Mouse (Mus musculus) lung, postnatal 0 days (tissue): ENCODE data around the gene Olfr461. TPM values are rescaled to one million over a fixed set of nuclear protein-coding genes. Genes with fewer than 3 reads are reported as not detected.
"Not testable (repeated sequence)": the region's sequence is repeated elsewhere in the genome, so short reads cannot be mapped to it uniquely, and the experiment has no call there.

Source experiments
- ATAC-seq: fragments of 200-750 bp; cut with Nextera tagmentation; 2 replicates; pipeline ENCODE4 v1.8.0; 2017; ENCODE audit warnings: moderate library complexity
- DNase-seq: peaks from one replicate; pipeline ENCODE4 v3.0.0-alpha.2; 2016; ENCODE audit warnings: low spot score
- H3K27ac ChIP-seq: fragments of 300-500 bp; sonication (generic); 2 replicates; pipeline ENCODE4 v1.5.1; 2014; ENCODE audit warnings: antibody characterized with exemption, mild to moderate bottlenecking, low read length, mixed read lengths
- H3K27me3 ChIP-seq: fragments of 300-500 bp; sonication (generic); replicated peaks from 2 replicates; pipeline ENCODE4 v1.6.1; 2014; ENCODE audit warnings: low read length, mixed read lengths; ENCODE audit not compliant: insufficient read depth
- H3K36me3 ChIP-seq: fragments of 300-500 bp; sonication (generic); 2 replicates; pipeline ENCODE4 v1.6.1; 2014; ENCODE audit warnings: low read length, mixed read lengths; ENCODE audit not compliant: insufficient read depth
- H3K4me1 ChIP-seq: fragments of 300-500 bp; sonication (generic); 2 replicates; pipeline ENCODE4 v1.6.1; 2014; ENCODE audit warnings: antibody characterized with exemption, low read depth, low read length, mixed read lengths; ENCODE audit not compliant: insufficient read depth
- H3K4me2 ChIP-seq: fragments of 300-500 bp; sonication (generic); replicated peaks from 2 replicates; pipeline ENCODE4 v1.6.1; 2014; ENCODE audit warnings: low read depth, mild to moderate bottlenecking, low read length, moderate library complexity, mixed read lengths
- H3K4me3 ChIP-seq: fragments of 300-500 bp; sonication (generic); 2 replicates; pipeline ENCODE4 v1.5.1; 2014; ENCODE audit warnings: low read depth, low read length
- H3K9ac ChIP-seq: fragments of 300-500 bp; sonication (generic); replicated peaks from 2 replicates; pipeline ENCODE4 v1.6.1; 2014; ENCODE audit warnings: low read depth, mild to moderate bottlenecking
- H3K9me3 ChIP-seq: fragments of 300-500 bp; sonication (generic); 2 replicates; pipeline ENCODE4 v1.6.1; 2016; ENCODE audit warnings: low read length, mixed read lengths
- CTCF ChIP-seq: IDR thresholded peaks from 2 replicates; pipeline ENCODE4 v1.5.1; 2016; ENCODE audit warnings: antibody characterized with exemption, mild to moderate bottlenecking
- EP300 ChIP-seq: IDR thresholded peaks from 2 replicates; pipeline ENCODE4 v1.6.1; 2016; ENCODE audit warnings: antibody characterized with exemption, mild to moderate bottlenecking, control low read depth
- WGBS: fragments of 180-500 bp; shearing (Covaris S2); extraction: QIAGEN DNeasy Blood & Tissue Kit; methylation state at CpG from one replicate; pipeline ENCODE4 v1.1.7; 2014; 5-methylcytosine and 5-hydroxymethylcytosine counted together
- polyA plus RNA-seq: library from polyadenylated mRNA; unstranded; fragments of >200 nt; fragmentation: Nextera tagmentation; extraction: Ambion mirVana; gene quantifications from 2 replicates; pipeline ENCODE4 v1.2.1, GENCODE M21; 2015

The Olfr461 gene
- polyA plus RNA-seq = not detected in 2 replicates

GRCm38 (mm10) chr6:40554950-40555349, at the start of gene Olfr461:
TSS of gene Olfr461 (minus strand) at chr6:40555050.
- DNase-seq (no peak), ATAC-seq (no peak)
- H3K36me3 ChIP-seq = no peaks in the 10 kb centered on the region
- H3K27me3 ChIP-seq = no peaks in the 10 kb centered on the region
- H3K4me1 ChIP-seq = no peaks in the 10 kb centered on the region
- H3K9ac ChIP-seq = no peak within 1 kb of the TSS
- TF ChIP-seq EP300 (no peak), CTCF (no peak)
- H3K9me3 ChIP-seq = no peaks in the 10 kb centered on the region
- 74% methylated on average over 2 of the region's 2 CpGs for whole genome bisulfite sequencing
- no peak within 1 kb of the TSS for H3K4me3 ChIP-seq
- H3K27ac ChIP-seq = no peak within 1 kb of the TSS
- H3K4me2 ChIP-seq = no peak within 1 kb of the TSS

- H3K36me3 ChIP-seq, H3K4me1 ChIP-seq, ATAC-seq, H3K9ac ChIP-seq, H3K4me3 ChIP-seq, DNase-seq, H3K27ac ChIP-seq, H3K9me3 ChIP-seq, H3K27me3 ChIP-seq, H3K4me2 ChIP-seq: not testable (repeated sequence)
- 31% methylated on average over 4 of the region's 4 CpGs for WGBS
Observed at GRCm38 (mm10) chr6:40598546-40598945, 43.7 kb upstream of the Olfr461 start.

GRCm38 (mm10) chr6:40594804-40595550, 40.1 kb upstream of the Olfr461 start:
- no peaks in the 10 kb centered on the region for H3K9me3 ChIP-seq
- ATAC-seq = no peak
- TF ChIP-seq CTCF = no peak
- TF ChIP-seq EP300 = no peak
- peak; percentile 24 for DNase-seq
- H3K4me1 ChIP-seq = no peaks in the 10 kb centered on the region
- no peaks in the 10 kb centered on the region for H3K36me3 ChIP-seq
- H3K27me3 ChIP-seq = no peaks in the 10 kb centered on the region
- H3K9ac ChIP-seq = no peak overlapping the region
- H3K4me3 ChIP-seq = no peak overlapping the region
- H3K4me2 ChIP-seq = no peak overlapping the region
- H3K27ac ChIP-seq = no peak overlapping the region
- 65% methylated on average over 3 of the region's 3 CpGs for WGBS

GRCm38 (mm10) chr6:40588346-40588745, 33.5 kb upstream of the Olfr461 start:
- no peak overlapping the region for H3K27ac ChIP-seq
- DNase-seq (no peak), ATAC-seq (no peak)
- H3K4me1 ChIP-seq = no peaks in the 10 kb centered on the region
- no peaks in the 10 kb centered on the region; the same call in 1 of the 2 replicates for H3K27me3 ChIP-seq
- no peak overlapping the region for H3K4me2 ChIP-seq
- H3K9ac ChIP-seq = no peak overlapping the region
- 85% methylated on average over 2 of the region's 2 CpGs for WGBS
- H3K9me3 ChIP-seq = no peaks in the 10 kb centered on the region
- no peaks in the 10 kb centered on the region for H3K36me3 ChIP-seq
- TF ChIP-seq CTCF = no peak
- TF ChIP-seq EP300 = no peak
- no peak overlapping the region for H3K4me3 ChIP-seq

- Histone ChIP-seq H3K36me3 (no peaks in the 10 kb centered on the region), H3K4me3 (no peak within 1 kb of the TSS), H3K4me1 (no peaks in the 10 kb centered on the region), H3K9ac (no peak within 1 kb of the TSS), H3K4me2 (no peak within 1 kb of the TSS), H3K9me3 (no peaks in the 10 kb centered on the region), H3K27ac (no peak within 1 kb of the TSS), H3K27me3 (no peaks in the 10 kb centered on the region; the same call in 1 of the 2 replicates)
- ATAC-seq (no peak), DNase-seq (no peak)
- TF ChIP-seq CTCF (no peak), EP300 (no peak)
- 65% methylated on average over 5 of the region's 5 CpGs for WGBS
Observed at GRCm38 (mm10) chr6:40585645-40586044, 30.8 kb upstream of the Olfr461 start, which contains the start of gene Clec5a. TSS of gene Clec5a (minus strand) at chr6:40585821.

- H3K9ac ChIP-seq = no peak overlapping the region
- H3K4me2 ChIP-seq = no peak overlapping the region
- 79% methylated on average over 6 of the region's 6 CpGs for WGBS
- DNase-seq (no peak), ATAC-seq (no peak)
- H3K36me3 ChIP-seq = no peaks in the 10 kb centered on the region
- H3K9me3 ChIP-seq = no peaks in the 10 kb centered on the region
- H3K27ac ChIP-seq = no peak overlapping the region
- no peaks in the 10 kb centered on the region for H3K4me1 ChIP-seq
- no peaks in the 10 kb centered on the region; the same call in 1 of the 2 replicates for H3K27me3 ChIP-seq
- TF ChIP-seq CTCF = no peak
- TF ChIP-seq EP300 = no peak
- H3K4me3 ChIP-seq = no peak overlapping the region
Observed at GRCm38 (mm10) chr6:40584336-40584735, 29.5 kb upstream of the Olfr461 start.
